Mouse (Mus musculus): ENCODE data around the gene Nxf1. TPM values are rescaled to one million over a fixed set of nuclear protein-coding genes. Genes with fewer than 3 reads are reported as not detected.

The Nxf1 gene
- polyA plus RNA-seq (2014; fragmentation: Nextera tagmentation; extraction: Ambion mirVana) = 120 and 125 TPM in 2 replicates

DNA sequence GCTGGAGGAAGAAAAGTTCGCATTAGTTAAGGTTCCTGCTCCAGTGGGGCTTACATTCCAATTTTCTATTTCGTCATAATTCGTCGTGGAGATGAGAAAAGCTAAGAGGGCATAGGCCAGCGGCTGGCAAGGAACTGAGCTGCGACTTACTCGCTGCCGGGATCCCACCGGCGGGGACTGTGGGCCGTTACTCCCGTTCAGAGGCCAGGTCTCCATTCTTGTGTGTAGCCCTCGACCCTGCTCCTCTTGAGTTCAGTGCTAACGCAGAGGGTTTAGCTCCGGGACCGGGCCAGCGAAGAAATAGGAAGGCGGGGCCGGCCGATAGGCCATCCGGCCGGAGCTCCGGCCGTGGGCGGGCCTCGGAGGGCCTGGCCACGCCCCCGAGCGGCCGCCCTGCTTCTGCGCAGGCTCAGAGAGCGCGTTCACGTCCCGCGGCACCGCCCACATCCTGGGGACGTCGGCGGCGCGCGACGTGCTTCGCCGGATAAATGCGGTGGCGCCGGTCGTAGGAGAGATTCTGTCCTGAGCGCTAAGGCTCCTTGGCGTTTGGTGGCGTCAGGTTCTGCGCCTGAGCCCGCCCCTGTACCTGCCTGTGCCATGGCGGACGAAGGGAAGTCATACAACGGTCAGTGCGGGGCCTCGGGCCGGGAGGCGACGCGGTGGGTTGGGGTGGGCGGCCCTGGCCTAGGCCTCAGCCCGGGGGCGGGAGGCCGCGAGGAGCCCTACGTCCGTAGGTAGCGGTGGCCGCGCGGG lies at the start of gene Nxf1:
Gene Nxf1, plus strand, starts transcription at position 439 of the 753 bp plus-strand sequence.
- Histone ChIP-seq H3K36me3 (replicated peaks; ENCODE audit: control insufficient read depth, insufficient read depth) (peaks cover 39% of the 10 kb centered on the region), H3K4me3 (replicated peaks; ENCODE audit: low read length) (peak within 1 kb of the TSS; percentile 84), H3K4me2 (replicated peaks) (peak within 1 kb of the TSS; percentile 90), H3K9ac (peak within 1 kb of the TSS; percentile 95), H3K4me1 (replicated peaks; ENCODE audit: control insufficient read depth, insufficient read depth, low read length) (peaks cover 28% of the 10 kb centered on the region), H3K27ac (peak within 1 kb of the TSS; percentile 85), H3K9me3 (ENCODE audit: control insufficient read depth, low read length) (no peaks in the 10 kb centered on the region), H3K27me3 (ENCODE audit: control insufficient read depth, insufficient read depth, low read length) (no peaks in the 10 kb centered on the region)
- ATAC-seq (ENCODE audit: low FRiP score) (peak; percentile 95), DNase-seq (ENCODE audit: low spot score) (peak; percentile 96)
- under 1% methylated on average over 75 of the region's 75 CpGs for WGBS

DNA sequence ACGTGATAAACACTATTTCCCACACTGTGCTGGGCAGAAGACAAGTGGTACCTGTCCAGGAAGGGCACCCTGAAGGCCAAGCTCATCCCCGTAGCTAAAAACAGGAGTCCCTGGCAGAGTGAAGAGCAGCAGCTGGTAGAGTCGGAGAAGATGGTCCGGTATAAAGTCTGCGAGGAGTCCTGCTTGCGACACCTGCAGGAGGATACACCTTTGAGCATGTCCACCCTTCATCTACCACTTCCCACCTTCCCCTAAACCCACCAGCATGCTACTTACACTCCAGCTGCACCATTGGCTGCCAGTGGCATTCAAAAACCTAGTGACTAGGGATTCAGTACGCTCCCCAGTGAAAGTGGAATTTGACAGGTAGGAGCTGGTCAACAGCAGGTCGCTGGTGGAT lies 47.9 kb upstream of the Nxf1 start:
- no peak overlapping the region for H3K4me3 ChIP-seq (replicated peaks; ENCODE audit: low read length)
- H3K9me3 ChIP-seq (ENCODE audit: control insufficient read depth, low read length) = no peaks in the 10 kb centered on the region
- peaks cover 27% of the 10 kb centered on the region for H3K4me1 ChIP-seq (replicated peaks; ENCODE audit: control insufficient read depth, insufficient read depth, low read length)
- peaks cover 54% of the 10 kb centered on the region for H3K36me3 ChIP-seq (replicated peaks; ENCODE audit: control insufficient read depth, insufficient read depth)
- H3K27me3 ChIP-seq (ENCODE audit: control insufficient read depth, insufficient read depth, low read length) = no peaks in the 10 kb centered on the region
- H3K9ac ChIP-seq = no peak overlapping the region
- 97% methylated on average over 8 of the region's 8 CpGs for WGBS
- ATAC-seq (ENCODE audit: low FRiP score) (no peak), DNase-seq (ENCODE audit: low spot score) (no peak)
- no peak overlapping the region for H3K4me2 ChIP-seq (replicated peaks)
- no peak overlapping the region for H3K27ac ChIP-seq

DNA sequence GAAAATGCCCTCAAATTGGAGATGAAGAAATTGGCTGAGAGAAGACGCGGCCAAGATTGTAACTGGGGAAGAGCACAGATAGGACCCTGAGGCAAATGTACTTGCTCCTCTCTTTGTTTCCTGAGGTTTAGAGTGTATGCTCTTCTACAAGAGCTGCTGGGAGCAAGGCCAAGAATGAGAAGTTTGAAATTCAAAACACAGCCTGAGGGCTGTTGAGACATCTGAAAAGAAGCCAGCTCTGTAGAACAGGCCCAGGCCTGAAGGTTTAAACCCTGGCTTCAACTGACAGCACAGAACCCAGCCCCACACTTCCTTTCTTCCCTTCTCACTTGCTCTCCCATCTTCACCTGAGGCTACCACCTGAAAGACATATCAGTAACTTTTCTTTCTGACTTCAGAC lies 46.8 kb upstream of the Nxf1 start:
- H3K27ac ChIP-seq = no peak overlapping the region
- H3K4me1 ChIP-seq (replicated peaks; ENCODE audit: control insufficient read depth, insufficient read depth, low read length) = peaks cover 32% of the 10 kb centered on the region
- ATAC-seq (ENCODE audit: low FRiP score) (no peak), DNase-seq (ENCODE audit: low spot score) (no peak)
- peaks cover 54% of the 10 kb centered on the region for H3K36me3 ChIP-seq (replicated peaks; ENCODE audit: control insufficient read depth, insufficient read depth)
- no peaks in the 10 kb centered on the region for H3K9me3 ChIP-seq (ENCODE audit: control insufficient read depth, low read length)
- no peak overlapping the region for H3K4me3 ChIP-seq (replicated peaks; ENCODE audit: low read length)
- H3K27me3 ChIP-seq (ENCODE audit: control insufficient read depth, insufficient read depth, low read length) = no peaks in the 10 kb centered on the region
- H3K4me2 ChIP-seq (replicated peaks) = no peak overlapping the region
- 79% methylated on average over 2 of the region's 2 CpGs for WGBS
- no peak overlapping the region for H3K9ac ChIP-seq

DNA sequence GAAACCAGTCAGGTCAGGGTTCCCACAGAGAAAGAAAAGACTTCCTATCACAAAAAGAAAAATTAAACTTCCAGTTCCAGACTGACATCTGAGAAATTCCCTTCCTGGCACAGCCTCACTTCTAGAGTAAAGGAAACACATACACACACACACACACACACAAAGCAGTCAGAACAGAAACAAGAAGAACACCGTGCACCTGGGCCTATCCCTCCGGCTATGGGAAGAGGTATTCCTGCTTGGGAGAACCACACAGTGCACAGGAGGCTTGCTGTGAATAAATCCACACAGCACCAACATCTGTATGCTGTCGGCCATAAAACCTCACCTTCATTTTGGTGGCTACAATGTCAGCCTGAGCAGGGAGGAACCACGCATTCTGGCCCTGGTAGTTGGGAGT lies 45.4 kb upstream of the Nxf1 start:
- DNase-seq (ENCODE audit: low spot score) (no peak), ATAC-seq (ENCODE audit: low FRiP score) (no peak)
- WGBS = 75% methylated on average over 4 of the region's 4 CpGs
- Histone ChIP-seq H3K27me3 (ENCODE audit: control insufficient read depth, insufficient read depth, low read length) (no peaks in the 10 kb centered on the region), H3K27ac (no peak overlapping the region), H3K4me2 (replicated peaks) (peak overlapping the region; percentile 60), H3K9ac (peak overlapping the region; percentile 67; the same call in 1 of the 2 replicates), H3K4me3 (replicated peaks; ENCODE audit: low read length) (peak overlapping the region; percentile 68; the same call in 1 of the 2 replicates), H3K4me1 (replicated peaks; ENCODE audit: control insufficient read depth, insufficient read depth, low read length) (peaks cover 32% of the 10 kb centered on the region), H3K9me3 (ENCODE audit: control insufficient read depth, low read length) (no peaks in the 10 kb centered on the region), H3K36me3 (replicated peaks; ENCODE audit: control insufficient read depth, insufficient read depth) (peaks cover 52% of the 10 kb centered on the region)

DNA sequence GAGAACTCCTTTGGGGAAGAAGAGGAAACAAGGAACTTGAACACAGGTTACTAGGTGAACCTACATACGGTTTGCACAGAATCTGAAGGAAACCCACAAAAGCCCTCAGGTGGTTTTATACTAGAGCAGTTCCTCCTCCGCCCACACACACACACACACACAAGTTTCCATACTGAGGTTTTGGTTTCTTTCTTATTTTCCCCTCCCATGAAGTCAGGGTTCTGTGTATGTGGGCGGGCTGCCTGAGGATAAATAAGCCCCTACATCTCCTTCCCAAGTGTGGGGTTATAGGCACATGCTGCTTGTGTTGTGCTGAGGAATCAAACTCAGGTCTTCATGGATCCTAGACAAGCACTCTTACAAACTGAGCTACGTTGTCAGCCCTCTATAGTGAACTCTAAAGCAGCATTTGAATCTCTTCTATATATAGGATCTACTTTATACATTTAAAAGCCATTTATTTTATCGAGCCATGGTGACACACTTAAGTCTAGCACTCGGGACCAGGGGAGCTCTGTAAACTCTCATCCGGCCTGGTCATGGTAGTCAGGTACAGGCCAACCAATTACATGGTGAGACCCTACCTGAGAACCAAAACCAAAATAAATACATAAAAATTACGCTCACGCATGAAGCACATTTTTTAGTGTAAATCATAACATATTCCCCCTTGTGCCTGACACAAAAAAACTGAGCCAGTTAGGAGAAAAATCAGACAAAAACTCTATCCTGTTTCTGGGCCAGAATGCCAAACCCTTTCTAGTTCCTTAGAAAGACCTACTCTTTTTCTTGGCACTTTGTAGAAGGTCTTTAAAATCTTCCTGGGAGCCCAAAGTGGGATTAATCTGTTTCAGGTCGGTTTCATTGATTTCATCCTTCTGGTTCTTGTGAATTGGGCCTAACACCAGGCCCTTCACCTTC lies 44.7 kb upstream of the Nxf1 start:
- peak overlapping the region; percentile 60 for H3K4me2 ChIP-seq (replicated peaks)
- no peaks in the 10 kb centered on the region for H3K9me3 ChIP-seq (ENCODE audit: control insufficient read depth, low read length)
- ATAC-seq (ENCODE audit: low FRiP score) (no peak), DNase-seq (ENCODE audit: low spot score) (no peak)
- peak overlapping the region; percentile 68 for H3K4me3 ChIP-seq (replicated peaks; ENCODE audit: low read length)
- peaks cover 32% of the 10 kb centered on the region for H3K4me1 ChIP-seq (replicated peaks; ENCODE audit: control insufficient read depth, insufficient read depth, low read length)
- H3K36me3 ChIP-seq (replicated peaks; ENCODE audit: control insufficient read depth, insufficient read depth) = peaks cover 45% of the 10 kb centered on the region
- peak overlapping the region; percentile 87 for H3K27ac ChIP-seq
- H3K27me3 ChIP-seq (ENCODE audit: control insufficient read depth, insufficient read depth, low read length) = no peaks in the 10 kb centered on the region
- peak overlapping the region; percentile 67 for H3K9ac ChIP-seq
- WGBS = 68% methylated on average over 10 of the region's 10 CpGs

GRCm38 (mm10) chr19:8712870-8713305 lies 44.0 kb upstream of the Nxf1 start:
- Histone ChIP-seq H3K4me1 (replicated peaks; ENCODE audit: control insufficient read depth, insufficient read depth, low read length) (peaks cover 32% of the 10 kb centered on the region), H3K36me3 (replicated peaks; ENCODE audit: control insufficient read depth, insufficient read depth) (peaks cover 39% of the 10 kb centered on the region), H3K4me2 (replicated peaks) (peak overlapping the region; percentile 60), H3K9ac (peak overlapping the region; percentile 67), H3K27ac (peak overlapping the region; percentile 87), H3K4me3 (replicated peaks; ENCODE audit: low read length) (peak overlapping the region; percentile 68), H3K27me3 (ENCODE audit: control insufficient read depth, insufficient read depth, low read length) (no peaks in the 10 kb centered on the region), H3K9me3 (ENCODE audit: control insufficient read depth, low read length) (no peaks in the 10 kb centered on the region)
- WGBS = under 1% methylated on average over 13 of the region's 13 CpGs
- ATAC-seq (ENCODE audit: low FRiP score) (peak; percentile 71), DNase-seq (ENCODE audit: low spot score) (peak; percentile 79)

DNA sequence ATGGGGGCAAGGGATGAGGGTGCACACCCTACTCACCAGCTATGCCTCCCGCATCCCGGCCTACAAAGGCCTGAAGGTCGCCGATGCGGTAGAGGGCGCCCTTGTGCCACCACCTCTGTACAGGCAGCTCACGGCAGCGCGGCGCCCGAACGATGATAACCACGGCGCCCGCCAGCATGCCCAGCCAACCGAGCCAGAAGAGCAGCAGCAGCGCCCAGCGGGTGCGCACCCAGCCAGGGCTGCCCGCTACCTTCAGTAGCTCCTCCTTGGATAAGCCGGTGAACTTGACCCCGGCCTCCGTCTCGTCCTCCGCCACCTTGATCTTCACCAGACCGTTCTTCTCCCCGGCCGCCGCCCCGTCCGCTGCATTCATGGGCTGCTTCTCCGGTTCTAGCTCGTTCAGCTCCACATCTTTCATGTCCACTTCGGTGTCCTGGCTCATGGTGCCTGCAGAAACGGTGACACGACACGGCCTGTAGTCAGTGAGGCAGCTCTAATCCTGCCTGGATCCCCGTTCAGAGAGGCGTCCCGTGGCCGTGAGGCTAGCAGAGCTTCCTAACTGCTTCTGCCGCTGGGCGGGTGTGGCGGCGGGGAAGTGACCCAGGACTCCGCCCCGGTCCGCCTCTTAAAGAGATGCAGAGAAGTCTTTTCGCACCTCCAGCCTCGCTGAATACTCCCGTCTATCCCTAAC lies 43.4 kb upstream of the Nxf1 start:
- Histone ChIP-seq H3K4me2 (replicated peaks) (peak overlapping the region; percentile 60), H3K27me3 (ENCODE audit: control insufficient read depth, insufficient read depth, low read length) (no peaks in the 10 kb centered on the region), H3K4me3 (replicated peaks; ENCODE audit: low read length) (peak overlapping the region; percentile 68), H3K36me3 (replicated peaks; ENCODE audit: control insufficient read depth, insufficient read depth) (peaks cover 33% of the 10 kb centered on the region), H3K9ac (peak overlapping the region; percentile 67), H3K9me3 (ENCODE audit: control insufficient read depth, low read length) (no peaks in the 10 kb centered on the region), H3K27ac (peak overlapping the region; percentile 87), H3K4me1 (replicated peaks; ENCODE audit: control insufficient read depth, insufficient read depth, low read length) (peaks cover 32% of the 10 kb centered on the region)
- WGBS = 0% methylated on average over 51 of the region's 51 CpGs
- peak; percentile 92 for ATAC-seq (ENCODE audit: low FRiP score)
- DNase-seq (ENCODE audit: low spot score) = peak; percentile 78

- Histone ChIP-seq H3K27ac (peak overlapping the region; percentile 87), H3K4me3 (replicated peaks; ENCODE audit: low read length) (peak overlapping the region; percentile 68), H3K9me3 (ENCODE audit: control insufficient read depth, low read length) (no peaks in the 10 kb centered on the region), H3K27me3 (ENCODE audit: control insufficient read depth, insufficient read depth, low read length) (no peaks in the 10 kb centered on the region), H3K4me2 (replicated peaks) (peak overlapping the region; percentile 60), H3K36me3 (replicated peaks; ENCODE audit: control insufficient read depth, insufficient read depth) (peaks cover 26% of the 10 kb centered on the region), H3K9ac (peak overlapping the region; percentile 67), H3K4me1 (replicated peaks; ENCODE audit: control insufficient read depth, insufficient read depth, low read length) (peaks cover 32% of the 10 kb centered on the region)
- WGBS = 8% methylated on average over 13 of the region's 13 CpGs
- DNase-seq (ENCODE audit: low spot score) (no peak), ATAC-seq (ENCODE audit: low FRiP score) (peak; percentile 7; the same call in 1 of the 2 replicates)
Observed at GRCm38 (mm10) chr19:8713997-8714652, 42.7 kb upstream of the Nxf1 start.

Data from hindbrain, embryonic 14.5 days (tissue).